Mouse (Mus musculus) testis, postnatal 10 days (tissue): ENCODE data around the gene A730049H05Rik.
A peak's percentile ranks its signal among the peaks of the same experiment; 100 is the strongest.

Source experiments
- DNase-seq: peaks from one replicate; pipeline ENCODE4 v3.0.0; 2021; ENCODE audit warnings: low spot score

A730049H05Rik gene

DNA sequence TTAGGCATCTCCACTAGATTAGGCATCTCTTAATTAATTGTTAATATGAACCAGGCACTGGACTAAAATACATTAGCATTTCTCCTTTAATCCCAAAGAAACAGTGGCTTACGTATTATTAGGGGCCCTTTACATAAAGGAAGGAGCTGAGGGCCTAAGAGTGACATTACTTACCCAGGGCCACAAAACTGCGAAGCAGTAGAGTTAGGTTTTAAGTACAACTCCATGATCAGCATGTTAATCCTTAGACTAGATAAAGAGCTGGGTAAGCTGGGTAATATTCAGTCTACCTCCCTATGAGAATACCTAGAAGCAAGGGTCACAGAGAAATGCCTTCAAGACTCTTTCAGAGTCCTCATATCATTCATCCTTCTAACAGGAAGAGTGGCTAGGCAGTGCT lies 12.9 kb downstream of the A730049H05Rik start:
- no peak for DNase-seq

- no peak for DNase-seq
Measured at GRCm38 (mm10) chr6:92831106-92831505, 14.8 kb downstream of the A730049H05Rik start.

DNA sequence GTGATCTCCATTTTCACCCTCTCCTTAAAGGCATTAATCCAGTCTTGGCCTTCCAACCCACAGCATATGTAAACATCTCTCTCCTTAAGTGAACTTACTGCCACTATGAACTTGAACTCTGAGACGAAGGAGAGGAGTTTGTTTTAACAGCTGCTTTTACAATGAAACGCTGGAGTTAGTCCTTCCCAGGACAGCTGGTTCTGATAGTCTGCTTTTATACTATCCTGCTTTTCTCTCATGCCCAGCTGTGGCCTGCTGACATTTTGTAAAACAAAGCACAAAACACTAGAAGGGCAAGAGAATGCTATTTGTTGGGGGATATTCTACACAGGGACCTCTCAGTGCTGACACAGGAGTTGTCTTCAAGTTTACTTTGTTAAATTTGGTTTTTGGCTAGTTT lies 25.7 kb downstream of the A730049H05Rik start:
- no peak for DNase-seq

GRCm38 (mm10) chr6:92843474-92843873 lies 27.2 kb downstream of the A730049H05Rik start:
- DNase-seq, result no peak

- no peak for DNase-seq
Measured at GRCm38 (mm10) chr6:92845898-92846297, 29.6 kb downstream of the A730049H05Rik start.

GRCm38 (mm10) chr6:92846614-92847013 lies 30.3 kb downstream of the A730049H05Rik start:
- no peak for DNase-seq

DNA sequence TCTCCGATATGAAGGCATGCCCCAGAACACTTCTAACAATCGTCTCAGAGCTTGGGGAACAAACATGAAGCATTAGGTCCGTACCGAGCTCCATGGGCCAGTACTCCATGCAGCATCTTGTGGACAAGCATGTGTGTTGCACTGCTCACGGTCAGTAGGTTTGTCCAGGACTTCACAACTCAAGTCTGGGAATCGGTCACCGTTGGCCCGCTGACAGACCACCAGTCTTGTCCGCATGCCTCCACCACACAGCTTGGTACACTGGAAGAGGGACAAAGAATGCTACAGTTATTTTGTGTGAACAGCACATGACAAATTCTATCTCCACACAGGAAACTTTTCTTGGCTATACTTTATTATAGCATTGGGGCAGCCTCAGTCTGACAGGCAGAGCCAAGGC lies 32.9 kb downstream of the A730049H05Rik start:
- peak; percentile 51 for DNase-seq

GRCm38 (mm10) chr6:92850250-92850649 lies 34.0 kb downstream of the A730049H05Rik start:
- DNase-seq, result peak; percentile 78

- no peak for DNase-seq
Measured at GRCm38 (mm10) chr6:92854873-92855272, 38.6 kb downstream of the A730049H05Rik start.

GRCm38 (mm10) chr6:92857761-92858160 lies 41.5 kb downstream of the A730049H05Rik start:
- DNase-seq, result no peak

- DNase-seq, result no peak
Measured at GRCm38 (mm10) chr6:92858721-92859510, 42.6 kb downstream of the A730049H05Rik start.

- no peak for DNase-seq
Measured at GRCm38 (mm10) chr6:92860285-92860912, 44.1 kb downstream of the A730049H05Rik start.

- no peak for DNase-seq
Measured at GRCm38 (mm10) chr6:92862599-92862998, 46.3 kb downstream of the A730049H05Rik start.

DNA sequence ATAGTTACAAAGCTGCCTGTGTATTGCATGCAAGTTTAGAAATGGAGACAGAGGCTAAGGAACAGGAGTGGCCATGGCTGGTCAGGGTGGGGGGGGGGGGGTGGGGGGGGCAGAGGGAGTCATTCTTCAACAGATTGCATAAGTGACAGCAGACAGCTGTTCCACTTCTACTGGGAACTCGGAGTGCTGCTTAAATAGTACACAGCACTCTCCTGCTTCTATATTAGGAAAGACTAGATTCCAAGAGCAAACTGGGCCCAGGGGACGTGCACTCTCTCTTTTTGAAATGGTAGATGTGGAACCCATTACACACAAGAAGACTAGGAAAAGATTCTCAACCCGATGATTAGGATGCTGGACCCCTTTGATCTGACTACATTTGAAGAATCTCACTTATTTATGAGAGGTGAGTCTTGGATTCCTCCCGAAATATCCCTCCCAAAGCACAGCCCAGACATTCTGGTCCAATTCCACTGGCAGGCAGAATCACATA lies 52.9 kb downstream of the A730049H05Rik start, which contains the start of gene Gm15737:
Gene Gm15737 (plus strand): TSS at position 269 of the 493 bp plus-strand sequence.
- DNase-seq, result no peak

DNA sequence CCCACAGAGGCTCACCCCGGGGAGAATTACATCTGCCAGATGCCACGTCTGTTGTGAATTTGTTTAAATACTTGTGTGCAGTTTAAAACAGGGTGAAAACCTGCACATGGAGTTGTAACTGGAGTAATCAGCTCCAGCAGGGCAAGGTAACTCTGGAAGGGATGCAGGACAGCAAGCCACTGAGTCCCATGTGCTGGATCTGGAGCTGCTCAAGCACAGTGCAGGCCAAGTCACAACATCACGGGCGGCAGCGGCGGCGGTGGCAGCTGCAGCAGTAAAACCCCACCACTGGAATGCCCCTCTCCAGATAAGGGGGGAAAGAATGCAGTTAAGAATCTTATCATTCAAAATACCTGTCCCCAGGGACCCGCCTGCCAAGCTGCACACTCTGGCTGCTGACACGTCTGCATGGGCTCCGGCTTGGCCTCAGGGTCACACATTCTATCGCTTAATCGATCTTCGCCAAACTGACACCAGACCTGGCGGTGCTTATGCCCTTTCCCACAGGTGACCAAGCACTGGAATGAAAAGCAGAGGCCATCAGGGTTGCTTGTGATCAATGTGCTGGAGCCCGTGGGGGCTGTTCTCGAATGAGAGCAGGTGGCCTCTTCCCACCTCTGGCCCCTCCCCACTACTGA lies 53.4 kb downstream of the A730049H05Rik start:
- DNase-seq, result no peak

GRCm38 (mm10) chr6:92871813-92872212 lies 55.5 kb downstream of the A730049H05Rik start:
- DNase-seq, result no peak

GRCm38 (mm10) chr6:92872766-92873165 lies 56.5 kb downstream of the A730049H05Rik start:
- DNase-seq, result no peak

- no peak for DNase-seq
Measured at GRCm38 (mm10) chr6:92874854-92875253, 58.6 kb downstream of the A730049H05Rik start.

DNA sequence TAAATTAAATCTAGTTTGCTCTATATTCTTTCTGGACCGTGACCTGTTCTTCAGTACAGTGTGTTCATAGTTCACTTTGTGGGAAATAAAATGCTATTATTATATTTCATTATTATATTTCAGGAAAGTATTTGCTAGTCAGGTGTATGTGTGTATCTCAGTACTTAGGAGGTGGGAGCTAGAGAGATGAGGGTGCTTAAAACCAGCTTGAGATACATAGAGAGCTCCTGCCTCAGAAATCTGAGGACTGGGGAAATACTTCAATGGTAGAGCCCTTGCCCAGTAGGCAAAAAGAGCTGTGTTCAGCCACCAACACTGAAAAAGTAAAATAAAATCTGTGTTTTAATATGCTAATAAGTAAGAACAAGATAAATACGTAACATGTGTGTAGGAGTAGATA lies 59.1 kb downstream of the A730049H05Rik start:
- DNase-seq, result no peak

GRCm38 (mm10) chr6:92876121-92876520 lies 59.8 kb downstream of the A730049H05Rik start:
- DNase-seq, result no peak

DNA sequence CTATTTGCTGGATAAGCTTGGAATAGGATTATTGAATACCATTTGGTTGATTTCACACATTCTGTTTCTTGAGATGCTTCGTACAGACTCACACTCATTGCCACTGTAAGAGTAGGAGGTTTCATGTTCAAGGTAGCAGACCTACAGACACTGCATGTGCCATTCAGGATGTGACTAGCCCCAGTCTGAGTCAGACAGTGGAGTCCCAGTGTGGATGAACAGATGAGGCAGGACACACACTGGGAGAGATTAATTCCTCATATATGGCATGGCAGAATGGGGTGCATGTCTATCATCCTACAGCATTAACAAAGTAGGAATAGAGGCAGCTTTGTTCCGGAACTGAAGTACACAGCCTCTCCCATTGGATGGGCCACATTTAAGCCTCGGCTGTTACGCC lies 61.0 kb downstream of the A730049H05Rik start:
- no peak for DNase-seq

DNA sequence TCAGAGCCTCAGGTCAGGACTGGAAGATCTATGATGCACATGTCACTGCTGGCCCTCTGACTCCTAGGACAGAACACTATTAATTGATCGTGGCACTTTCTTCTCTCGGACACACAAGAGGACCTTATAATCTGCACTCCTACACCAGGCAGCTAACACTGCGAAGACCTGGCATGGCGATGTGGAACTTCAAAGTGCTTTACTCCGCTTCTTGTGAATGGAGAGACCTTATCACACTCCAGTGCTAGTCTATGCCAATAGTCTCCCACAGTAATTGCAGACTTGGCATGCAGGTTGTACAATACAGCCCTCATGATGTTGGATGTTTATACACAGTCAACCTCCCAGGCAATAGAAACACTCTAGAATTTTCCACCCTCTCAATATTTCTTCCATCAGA lies 62.5 kb downstream of the A730049H05Rik start:
- DNase-seq, result no peak
